Mouse (Mus musculus): Measurements from ENCODE around the gene Lats2. TPM values are rescaled to one million over a fixed set of nuclear protein-coding genes. Genes with fewer than 3 reads are reported as not detected.
"Not testable (repeated sequence)": the region's sequence is repeated elsewhere in the genome, so short reads cannot be mapped to it uniquely, and the experiment has no call there.

The Lats2 gene
- polyA plus RNA-seq, 1 experiment from 2014 or later: 8.6 TPM

GRCm38 (mm10) chr14:57664822-57665627 lies 93.2 kb downstream of the Lats2 start, which contains the start of gene Xpo4:
Gene Xpo4 (minus strand): TSS chr14:57665430.
- H3K4me2 ChIP-seq (replicated peaks; ENCODE audit: low read depth): peak within 1 kb of the TSS; percentile 86
- H3K9me3 ChIP-seq (ENCODE audit: control insufficient read depth): no peaks in the 10 kb centered on the region
- H3K9ac ChIP-seq (ENCODE audit: low read depth, low read length): peak within 1 kb of the TSS; percentile 82
- H3K4me1 ChIP-seq (replicated peaks; ENCODE audit: control insufficient read depth, insufficient read depth, low read length): no peaks in the 10 kb centered on the region
- H3K4me3 ChIP-seq (ENCODE audit: low read depth, low read length): peak within 1 kb of the TSS; percentile 64
- TF ChIP-seq CTCF (IDR thresholded peaks at IDR 0.05; ENCODE audit: low read depth): peak; percentile 53
- under 1% methylated on average over 80 of the region's 80 CpGs for WGBS
- H3K27me3 ChIP-seq (replicated peaks; ENCODE audit: control insufficient read depth, insufficient read depth, low read length): no peaks in the 10 kb centered on the region
- H3K36me3 ChIP-seq (ENCODE audit: control insufficient read depth, insufficient read depth): no peaks in the 10 kb centered on the region; the same call in none of the 2 replicates
- H3K27ac ChIP-seq (ENCODE audit: low read depth, low read length): peak within 1 kb of the TSS; percentile 92
- peak; percentile 94 for ATAC-seq

- Histone ChIP-seq H3K27ac (ENCODE audit: low read depth, low read length) (peak overlapping the region; percentile 92), H3K4me2 (replicated peaks; ENCODE audit: low read depth) (peak overlapping the region; percentile 86), H3K4me1 (replicated peaks; ENCODE audit: control insufficient read depth, insufficient read depth, low read length) (no peaks in the 10 kb centered on the region), H3K36me3 (ENCODE audit: control insufficient read depth, insufficient read depth) (no peaks in the 10 kb centered on the region; the same call in none of the 2 replicates), H3K4me3 (ENCODE audit: low read depth, low read length) (peak overlapping the region; percentile 64), H3K9me3 (ENCODE audit: control insufficient read depth) (no peaks in the 10 kb centered on the region), H3K27me3 (replicated peaks; ENCODE audit: control insufficient read depth, insufficient read depth, low read length) (no peaks in the 10 kb centered on the region), H3K9ac (ENCODE audit: low read depth, low read length) (peak overlapping the region; percentile 82)
- under 1% methylated on average over 19 of the region's 19 CpGs for WGBS
- ATAC-seq: peak; percentile 25; the same call in 1 of the 2 replicates
- no peak for TF ChIP-seq CTCF (IDR thresholded peaks at IDR 0.05; ENCODE audit: low read depth)
Observed at GRCm38 (mm10) chr14:57664311-57664821, 93.8 kb downstream of the Lats2 start.

- TF ChIP-seq CTCF (IDR thresholded peaks at IDR 0.05; ENCODE audit: low read depth): no peak
- peak overlapping the region; percentile 86 for H3K4me2 ChIP-seq (replicated peaks; ENCODE audit: low read depth)
- 22% methylated on average over 1 of the region's 1 CpGs for WGBS
Observed at GRCm38 (mm10) chr14:57663630-57664029, 94.6 kb downstream of the Lats2 start.

GRCm38 (mm10) chr14:57658301-57658700 lies 99.9 kb downstream of the Lats2 start:
- Histone ChIP-seq H3K27ac (ENCODE audit: low read depth, low read length) (no peak overlapping the region), H3K4me2 (replicated peaks; ENCODE audit: low read depth) (no peak overlapping the region), H3K9ac (ENCODE audit: low read depth, low read length) (no peak overlapping the region), H3K36me3 (ENCODE audit: control insufficient read depth, insufficient read depth) (no peaks in the 10 kb centered on the region; the same call in 1 of the 2 replicates), H3K4me1 (replicated peaks; ENCODE audit: control insufficient read depth, insufficient read depth, low read length) (no peaks in the 10 kb centered on the region), H3K4me3 (ENCODE audit: low read depth, low read length) (no peak overlapping the region), H3K27me3 (replicated peaks; ENCODE audit: control insufficient read depth, insufficient read depth, low read length) (no peaks in the 10 kb centered on the region), H3K9me3 (ENCODE audit: control insufficient read depth) (no peaks in the 10 kb centered on the region)
- TF ChIP-seq CTCF (IDR thresholded peaks at IDR 0.05; ENCODE audit: low read depth): peak; percentile 32
- no peak for ATAC-seq
- 94% methylated on average over 4 of the region's 4 CpGs for WGBS

More at GRCm38 (mm10) chr14:57663630-57664029, 94.6 kb downstream of the Lats2 start:
- no peaks in the 10 kb centered on the region for H3K9me3 ChIP-seq (ENCODE audit: control insufficient read depth)
- no peak for ATAC-seq
- no peaks in the 10 kb centered on the region for H3K27me3 ChIP-seq (replicated peaks; ENCODE audit: control insufficient read depth, insufficient read depth, low read length)
- no peaks in the 10 kb centered on the region for H3K4me1 ChIP-seq (replicated peaks; ENCODE audit: control insufficient read depth, insufficient read depth, low read length)
- H3K9ac ChIP-seq (ENCODE audit: low read depth, low read length): peak overlapping the region; percentile 82; the same call in 1 of the 2 replicates
- H3K36me3 ChIP-seq (ENCODE audit: control insufficient read depth, insufficient read depth): no peaks in the 10 kb centered on the region; the same call in 1 of the 2 replicates
- peak overlapping the region; percentile 64 for H3K4me3 ChIP-seq (ENCODE audit: low read depth, low read length)
- H3K27ac ChIP-seq (ENCODE audit: low read depth, low read length): no peak overlapping the region

GRCm38 (mm10) chr14:57657500-57657899 lies 100.7 kb downstream of the Lats2 start:
- Histone ChIP-seq H3K36me3 (ENCODE audit: control insufficient read depth, insufficient read depth) (no peaks in the 10 kb centered on the region; the same call in 1 of the 2 replicates), H3K27ac (ENCODE audit: low read depth, low read length) (no peak overlapping the region), H3K4me3 (ENCODE audit: low read depth, low read length) (no peak overlapping the region), H3K4me2 (replicated peaks; ENCODE audit: low read depth) (no peak overlapping the region), H3K9ac (ENCODE audit: low read depth, low read length) (no peak overlapping the region), H3K4me1 (replicated peaks; ENCODE audit: control insufficient read depth, insufficient read depth, low read length) (no peaks in the 10 kb centered on the region), H3K9me3 (ENCODE audit: control insufficient read depth) (no peaks in the 10 kb centered on the region), H3K27me3 (replicated peaks; ENCODE audit: control insufficient read depth, insufficient read depth, low read length) (no peaks in the 10 kb centered on the region)
- TF ChIP-seq CTCF (IDR thresholded peaks at IDR 0.05; ENCODE audit: low read depth): no peak
- 98% methylated on average over 2 of the region's 2 CpGs for WGBS
- no peak for ATAC-seq

GRCm38 (mm10) chr14:57656519-57656918 lies 101.7 kb downstream of the Lats2 start:
- not testable (repeated sequence) for ATAC-seq; H3K36me3 ChIP-seq (ENCODE audit: control insufficient read depth, insufficient read depth); H3K27me3 ChIP-seq (replicated peaks; ENCODE audit: control insufficient read depth, insufficient read depth, low read length); H3K9ac ChIP-seq (ENCODE audit: low read depth, low read length); H3K9me3 ChIP-seq (ENCODE audit: control insufficient read depth); H3K4me2 ChIP-seq (replicated peaks; ENCODE audit: low read depth); H3K27ac ChIP-seq (ENCODE audit: low read depth, low read length); H3K4me1 ChIP-seq (replicated peaks; ENCODE audit: control insufficient read depth, insufficient read depth, low read length); H3K4me3 ChIP-seq (ENCODE audit: low read depth, low read length)
- WGBS: 100% methylated on average over 3 of the region's 3 CpGs
